Mouse (Mus musculus) layer of hippocampus, adult 2 months (tissue): Measurements from ENCODE around the gene Mms22l. TPM values are rescaled to one million over a fixed set of nuclear protein-coding genes. Genes with fewer than 3 reads are reported as not detected.
"Not testable (repeated sequence)": the region's sequence is repeated elsewhere in the genome, so short reads cannot be mapped to it uniquely, and the experiment has no call there.

ENCODE experiments used
- DNase-seq, 2 experiments: peaks; one replicate each; pipeline ENCODE4 v3.0.0; 2022; ENCODE audit warnings: low spot score in 2 of 2
- H3K27ac ChIP-seq: fragments of 200-600 bp; 2 replicates; pipeline ENCODE4 v1.8.1; 2022
- H3K4me3 ChIP-seq: fragments of 200-600 bp; 2 replicates; pipeline ENCODE4 v1.8.1; 2022; ENCODE audit warnings: mild to moderate bottlenecking
- CTCF ChIP-seq: fragments of 200-600 bp; conservative IDR thresholded peaks from 2 replicates; pipeline ENCODE4 v1.8.1; 2022; ENCODE audit warnings: antibody characterized with exemption, mild to moderate bottlenecking, moderate library complexity
- long read RNA-seq, 2 experiments: library from polyadenylated mRNA; stranded (forward); transcript quantifications; one replicate each; pipeline ENCODE4 v2.0.0; 2021; ENCODE audit warnings: borderline mapping rate in 2 of 2
- total RNA-seq, 2 experiments: library from RNA; stranded (reverse); gene quantifications; 2 replicates each; pipeline ENCODE4 v1.2.3; 2021

The Mms22l gene
- 1 to 10 TPM in 1 of 2 experiments, under 1 TPM in 1; 0.98 to 1.3 TPM for total RNA-seq
- long read RNA-seq, experiment 1, full-length matches to known transcripts: 1 of 1 reads
- long read RNA-seq, experiment 1, partial matches to known transcripts: 0 of 1 reads
- long read RNA-seq, experiment 1, other reads (novel, unspliced or antisense): 0 of 1 reads
- long read RNA-seq, experiment 2, partial matches to known transcripts: 1 of 1 reads
- long read RNA-seq, experiment 2, other reads (novel, unspliced or antisense): 0 of 1 reads

DNA sequence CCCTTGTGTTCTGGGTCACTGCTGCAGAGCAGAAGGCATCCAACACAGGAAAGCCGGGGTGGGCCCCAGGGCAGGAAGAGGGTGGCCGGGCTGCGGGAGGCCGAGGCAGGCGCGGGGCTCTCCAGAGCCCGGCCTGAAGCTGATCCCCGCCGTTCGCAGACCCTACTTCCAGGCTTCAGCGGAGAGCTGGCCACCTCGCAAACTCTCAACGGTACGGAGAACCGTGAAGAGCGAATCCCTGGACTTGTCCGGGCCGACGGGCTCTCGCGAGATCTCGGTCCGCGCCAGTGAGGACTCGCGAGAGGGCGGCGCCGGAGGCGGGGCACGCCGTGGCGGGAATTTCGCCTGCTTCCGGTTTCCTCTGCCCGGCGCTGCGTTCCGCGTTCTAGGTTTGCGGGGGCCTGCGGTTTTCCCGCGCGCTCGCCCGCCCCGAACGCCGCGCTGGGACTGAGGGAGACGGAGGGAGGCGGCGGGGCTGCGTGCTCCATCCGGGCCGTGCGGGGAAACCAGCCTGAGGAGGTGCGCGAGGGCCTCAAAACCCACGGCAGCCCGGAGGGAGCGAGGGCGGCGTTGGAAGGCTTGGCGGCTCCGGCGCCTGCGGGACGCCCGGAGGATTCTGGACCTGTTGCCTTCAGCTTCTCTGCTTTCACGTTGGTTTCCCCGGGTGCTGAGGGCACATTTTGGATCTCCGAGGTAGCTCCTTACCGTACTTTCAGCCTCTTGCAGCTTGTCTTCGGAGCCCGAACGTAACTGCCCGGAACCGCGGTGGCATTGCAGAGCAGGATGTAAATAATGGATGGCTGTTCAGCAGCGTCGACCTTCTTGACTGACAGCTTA is at the start of gene Mms22l:
Gene Mms22l (plus strand): TSS at position 336 of the 837 bp plus-strand sequence.
- H3K27ac ChIP-seq: peak within 1 kb of the TSS; percentile 95
- peak; percentile 89 for DNase-seq
- no peak for TF ChIP-seq CTCF
- peak within 1 kb of the TSS; percentile 68 for H3K4me3 ChIP-seq

DNA sequence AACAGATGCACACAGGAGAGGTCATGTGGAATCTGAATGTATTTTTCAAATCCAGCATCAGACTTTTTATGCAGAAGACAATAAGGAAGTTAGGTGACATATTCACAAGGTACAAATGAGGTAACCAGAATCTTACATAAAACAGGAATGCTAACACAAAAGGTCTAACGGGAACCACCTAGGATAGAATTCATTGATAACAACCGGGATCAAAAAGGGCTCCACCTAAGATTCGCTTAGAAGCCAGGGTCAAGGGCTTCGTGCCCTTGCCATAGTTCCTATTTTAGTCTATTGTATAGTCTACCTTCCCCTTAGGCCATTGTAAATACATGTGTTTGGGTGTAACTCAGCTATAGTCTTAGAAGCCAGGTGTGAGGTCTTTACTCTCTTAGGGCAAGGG is 12.2 kb upstream of the Mms22l start:
- H3K4me3 ChIP-seq, DNase-seq, H3K27ac ChIP-seq: not testable (repeated sequence)

DNA sequence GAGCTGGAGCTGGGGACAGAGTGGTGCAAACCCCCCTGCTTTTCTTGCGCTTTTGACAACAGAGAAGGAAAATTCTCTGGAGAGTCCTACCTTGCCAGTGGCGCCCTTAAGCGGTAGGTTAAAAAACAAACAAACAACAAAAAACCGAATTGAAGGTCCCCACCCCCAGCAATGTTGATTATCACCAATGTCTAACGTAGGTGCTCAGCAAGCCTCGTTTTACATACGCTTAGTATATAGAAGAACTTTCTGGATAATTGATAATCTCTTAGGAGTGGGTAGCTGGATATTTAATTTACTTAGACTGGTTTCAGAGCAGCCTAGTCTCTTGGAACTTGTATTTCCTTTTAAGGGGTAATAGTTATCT is 685 bp downstream of the Mms22l start:
- TF ChIP-seq CTCF: no peak
- H3K27ac ChIP-seq: no peak overlapping the region; the same call in 1 of the 2 replicates
- H3K4me3 ChIP-seq: peak overlapping the region; percentile 68
- DNase-seq: no peak

DNA sequence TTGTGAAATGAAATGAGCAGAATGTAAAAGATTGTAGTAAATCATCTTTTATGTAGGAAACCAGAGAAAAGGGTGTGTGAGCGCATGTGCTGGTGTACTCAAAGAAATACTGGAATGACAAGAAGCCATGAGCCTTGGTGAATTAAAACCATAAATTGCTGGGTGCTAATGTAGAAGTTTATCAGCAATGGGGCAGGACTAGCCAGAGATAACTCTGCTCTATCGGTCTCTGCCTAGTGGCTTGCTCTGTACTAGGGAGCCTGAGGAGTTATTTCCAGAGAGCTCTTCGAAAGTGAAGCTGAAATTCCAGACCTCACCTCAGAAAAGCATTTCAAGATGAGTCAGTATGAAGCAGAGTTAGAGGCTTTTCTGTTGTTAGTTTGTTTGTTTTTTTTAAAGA is 12.9 kb downstream of the Mms22l start:
- no peak overlapping the region for H3K27ac ChIP-seq
- H3K4me3 ChIP-seq: no peak overlapping the region
- no peak for DNase-seq
- no peak for TF ChIP-seq CTCF

DNA sequence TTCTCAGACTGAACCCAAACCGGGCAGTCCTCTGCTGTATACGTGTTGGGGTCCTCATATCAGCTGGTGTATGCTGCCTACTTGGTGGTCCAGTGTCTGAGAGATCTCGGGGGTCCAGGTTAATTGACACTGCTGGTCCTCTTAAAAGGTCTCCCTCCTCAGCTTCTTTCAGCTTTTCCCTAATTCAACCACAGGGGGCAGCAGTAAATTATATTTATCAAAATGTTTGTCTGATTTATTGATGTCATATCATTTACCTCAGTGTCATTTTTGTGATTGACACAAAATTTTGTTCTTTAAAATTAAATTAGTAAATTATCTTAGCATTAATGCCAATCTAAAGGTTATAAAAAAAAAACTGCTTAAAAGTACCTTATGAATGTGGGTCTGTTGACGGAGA is 40.7 kb downstream of the Mms22l start:
- no peak for DNase-seq
- no peak overlapping the region for H3K4me3 ChIP-seq
- no peak overlapping the region for H3K27ac ChIP-seq
- peak; percentile 63 for TF ChIP-seq CTCF

DNA sequence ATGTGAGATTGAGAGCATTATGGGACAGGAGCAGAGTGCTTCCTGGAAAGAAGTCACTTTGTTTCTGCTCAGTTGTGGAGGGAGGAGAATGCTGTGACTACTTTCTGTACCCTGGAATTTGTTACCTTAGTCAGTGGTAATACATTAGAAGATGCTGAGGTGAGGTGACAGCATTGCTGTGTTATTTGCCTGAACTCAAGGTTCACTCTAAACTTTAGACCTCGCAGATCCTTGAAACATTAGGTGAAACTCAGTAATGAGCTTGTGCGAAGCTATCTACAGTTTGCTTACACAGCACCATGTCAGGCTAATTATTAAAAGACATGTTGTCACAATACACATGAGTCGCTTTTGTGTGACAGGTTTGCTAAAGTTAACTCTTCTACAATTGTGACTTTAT is 47.2 kb downstream of the Mms22l start:
- Histone ChIP-seq H3K4me3 (no peak overlapping the region), H3K27ac (no peak overlapping the region)
- TF ChIP-seq CTCF: no peak
- DNase-seq: no peak

DNA sequence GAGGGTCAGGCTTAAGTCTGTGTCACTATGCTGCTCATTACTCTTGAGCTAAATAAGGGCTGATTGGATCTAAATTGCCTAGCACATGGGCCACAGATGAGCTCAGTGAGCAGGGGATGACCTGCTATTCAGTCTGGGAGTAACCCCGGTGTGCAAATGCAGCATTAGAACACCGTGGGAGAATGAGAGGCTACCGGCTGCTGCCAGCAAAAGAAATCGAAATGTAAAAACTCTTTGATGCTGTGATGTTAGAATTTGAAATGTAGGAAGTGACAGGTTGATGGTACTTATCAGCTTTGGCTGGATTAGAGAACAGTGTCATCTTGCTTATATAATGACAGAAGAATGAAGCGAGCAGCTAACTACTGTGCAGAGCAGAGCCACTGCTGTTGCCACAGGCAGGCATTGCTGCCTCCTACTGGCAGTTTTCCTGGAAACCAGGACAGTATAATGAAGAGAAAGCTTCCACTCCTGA is 48.5 kb downstream of the Mms22l start:
- peak overlapping the region; percentile 80 for H3K27ac ChIP-seq
- peak; percentile 66 to 75 for DNase-seq
- TF ChIP-seq CTCF: peak; percentile 87
- H3K4me3 ChIP-seq: peak overlapping the region; percentile 36

DNA sequence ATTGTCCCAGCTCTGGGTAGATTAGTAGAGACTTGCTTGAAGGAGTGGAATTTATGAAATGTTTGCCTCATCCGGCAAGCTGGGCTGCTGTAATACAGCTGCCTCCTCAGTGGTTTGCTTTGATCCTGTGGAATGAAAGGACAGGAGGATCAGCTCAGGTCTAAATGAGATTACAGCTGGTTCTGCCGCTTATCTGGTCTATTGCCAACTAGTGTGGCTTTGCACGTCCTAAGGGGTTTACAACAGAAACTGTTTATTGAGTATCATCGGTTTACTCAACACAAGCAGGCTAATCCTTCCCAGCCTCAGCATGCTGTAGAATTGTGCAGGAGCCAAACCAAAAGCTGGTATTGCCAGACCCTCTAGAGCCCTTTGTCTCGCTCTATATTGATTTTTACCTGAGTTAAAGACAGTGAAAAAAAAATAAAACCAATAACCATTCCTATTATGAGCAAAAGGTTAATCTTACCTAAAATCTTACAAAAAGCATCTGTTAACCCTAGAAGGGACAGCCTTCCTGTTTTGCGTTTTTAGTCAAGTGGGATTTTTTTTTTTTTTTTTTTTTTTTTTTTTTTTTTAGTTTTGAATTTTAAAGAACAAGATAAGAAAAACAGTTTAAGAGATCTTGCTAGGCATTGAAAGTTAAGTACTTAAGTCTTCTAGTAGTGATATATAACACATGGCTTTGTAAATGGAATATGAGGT is 60.0 kb downstream of the Mms22l start:
- TF ChIP-seq CTCF: no peak
- no peak overlapping the region for H3K4me3 ChIP-seq
- H3K27ac ChIP-seq: no peak overlapping the region
- no peak for DNase-seq

DNA sequence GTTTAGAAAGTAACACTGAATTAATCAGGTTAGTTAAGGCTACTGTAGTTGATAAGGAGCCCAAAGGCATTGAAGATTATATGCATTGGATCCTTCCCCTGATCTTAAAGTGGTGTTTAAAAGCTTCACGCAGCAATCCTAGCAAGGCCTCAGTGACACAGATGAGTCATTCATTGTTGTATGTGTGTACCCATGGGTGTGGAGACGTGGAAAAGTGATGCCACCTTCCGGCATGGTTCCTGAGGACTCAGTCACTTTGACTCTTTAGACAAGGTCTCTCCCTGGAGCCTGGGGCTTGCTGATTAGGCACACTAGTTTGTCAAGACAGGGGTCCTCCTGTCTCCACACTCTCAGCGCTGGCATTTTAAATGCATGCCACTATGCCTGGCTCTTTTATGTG is 60.9 kb downstream of the Mms22l start:
- DNase-seq: no peak
- Histone ChIP-seq H3K4me3 (no peak overlapping the region), H3K27ac (no peak overlapping the region)
- no peak for TF ChIP-seq CTCF

DNA sequence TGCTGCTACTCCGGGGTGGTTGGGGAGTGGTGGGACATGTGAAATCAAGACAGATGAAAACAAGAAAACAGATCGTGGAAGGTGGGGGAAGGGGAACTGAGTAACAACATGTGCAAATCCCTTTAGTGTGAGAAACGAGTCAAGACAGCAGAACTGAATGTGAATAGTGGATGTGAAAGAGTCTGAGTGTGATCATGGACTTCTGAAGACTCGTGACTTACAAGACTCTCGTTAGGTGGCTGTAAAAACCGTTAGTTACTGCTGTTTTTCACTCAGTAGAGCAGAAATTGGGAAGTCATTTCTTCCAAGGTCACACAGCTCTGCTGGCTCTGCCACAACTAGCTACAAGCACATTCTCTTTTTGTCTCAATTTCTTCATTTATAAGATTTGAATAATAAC is 71.8 kb downstream of the Mms22l start:
- no peak overlapping the region for H3K27ac ChIP-seq
- no peak for DNase-seq
- no peak for TF ChIP-seq CTCF
- H3K4me3 ChIP-seq: no peak overlapping the region

DNA sequence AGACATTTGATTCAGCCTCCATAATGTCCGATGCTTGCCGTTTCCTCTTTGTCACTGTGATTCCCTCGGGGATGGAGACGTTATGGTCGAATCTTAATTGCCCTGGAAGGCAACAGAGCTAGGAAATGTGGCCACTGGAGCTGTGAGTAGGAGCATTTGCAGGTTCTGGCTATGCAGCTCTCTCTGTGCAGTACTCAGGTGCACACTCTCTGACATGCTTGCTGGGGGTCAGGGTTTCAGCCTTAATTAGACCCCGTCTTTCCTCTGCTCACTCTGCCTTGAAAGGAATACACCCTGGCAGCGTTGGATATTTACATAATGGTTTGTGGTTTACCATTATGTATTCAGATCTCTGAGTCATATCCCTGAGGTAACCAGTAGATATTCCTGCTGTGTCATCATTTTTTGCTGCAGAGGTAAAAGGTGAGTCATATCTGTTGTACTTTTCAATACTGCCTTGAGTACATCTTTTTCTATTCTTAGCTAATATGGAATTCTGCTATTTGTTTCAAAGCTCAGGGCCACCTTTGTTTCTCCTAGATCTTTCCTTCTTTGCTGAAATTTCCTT is 72.8 kb downstream of the Mms22l start:
- no peak overlapping the region for H3K27ac ChIP-seq
- TF ChIP-seq CTCF: no peak
- no peak for DNase-seq
- no peak overlapping the region for H3K4me3 ChIP-seq

DNA sequence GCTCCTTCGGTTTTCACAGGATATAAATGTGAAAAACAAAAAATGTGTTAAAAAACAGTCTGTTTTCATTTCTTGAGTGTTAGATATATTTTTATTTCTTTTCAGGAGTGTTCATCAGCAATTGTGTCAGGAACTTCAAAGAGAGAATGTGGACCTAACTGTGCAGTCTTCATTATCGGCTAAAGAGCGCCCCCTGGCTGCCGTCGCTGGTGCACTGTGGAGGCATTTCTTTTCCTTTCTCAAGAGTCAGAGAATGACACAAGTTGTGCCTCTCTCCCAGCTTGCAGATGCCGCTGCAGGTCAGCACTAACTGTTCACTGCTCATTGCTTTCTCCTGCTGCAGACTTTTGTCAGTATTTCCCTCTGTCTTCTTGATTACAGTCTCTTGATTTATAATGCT is 78.0 kb downstream of the Mms22l start:
- DNase-seq: peak; percentile 72 to 92
- no peak overlapping the region for H3K27ac ChIP-seq
- no peak overlapping the region for H3K4me3 ChIP-seq
- peak; percentile 98 for TF ChIP-seq CTCF

DNA sequence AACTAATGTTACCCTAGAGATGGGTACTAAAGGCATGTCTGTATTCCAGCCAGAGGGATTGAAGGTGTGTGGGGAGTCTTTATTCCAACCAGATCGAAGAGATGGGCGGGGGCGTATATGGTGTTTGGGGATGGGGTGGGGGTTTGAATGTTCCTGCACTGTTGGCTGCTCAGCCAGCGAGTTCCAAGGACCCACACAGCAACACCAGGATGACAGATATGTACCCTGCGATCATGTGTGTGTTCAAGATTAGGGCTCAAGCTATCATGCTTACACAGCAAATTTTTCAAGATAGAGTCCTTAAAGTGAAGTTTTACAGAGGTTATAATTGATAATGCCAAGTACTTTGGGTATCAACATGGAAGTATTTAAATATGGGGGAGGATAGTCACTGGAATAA is 81.3 kb downstream of the Mms22l start:
- Histone ChIP-seq H3K27ac (no peak overlapping the region), H3K4me3 (no peak overlapping the region)
- no peak for TF ChIP-seq CTCF
- DNase-seq: no peak
